Mouse (Mus musculus) limb, embryonic 12.5 days (tissue): Measurements from ENCODE around the gene Emp2. TPM values are rescaled to one million over a fixed set of nuclear protein-coding genes. Genes with fewer than 3 reads are reported as not detected.

Source experiments
- ATAC-seq: fragments of 200-750 bp; cut with Nextera tagmentation; 2 replicates; pipeline ENCODE4 v1.8.0; 2017; ENCODE audit warnings: low read depth, moderate TSS enrichment; ENCODE audit not compliant: insufficient number of reproducible peaks, insufficient read depth, low FRiP score, low TSS enrichment
- H3K27ac ChIP-seq: fragments of 300-500 bp; sonication (generic); 2 replicates; pipeline ENCODE4 v1.5.1; 2016; ENCODE audit warnings: mild to moderate bottlenecking, moderate library complexity
- H3K27me3 ChIP-seq: fragments of 300-500 bp; sonication (generic); 2 replicates; pipeline ENCODE4 v1.6.1; 2016; ENCODE audit warnings: mild to moderate bottlenecking, moderate library complexity
- H3K36me3 ChIP-seq: fragments of 300-500 bp; sonication (generic); 2 replicates; pipeline ENCODE4 v1.6.1; 2016; ENCODE audit warnings: mild to moderate bottlenecking, moderate library complexity
- H3K4me1 ChIP-seq: fragments of 300-500 bp; sonication (generic); replicated peaks from 2 replicates; pipeline ENCODE4 v1.6.1; 2016
- H3K4me2 ChIP-seq: fragments of 300-500 bp; sonication (generic); 2 replicates; pipeline ENCODE4 v1.6.1; 2016; ENCODE audit warnings: mild to moderate bottlenecking, moderate library complexity
- H3K4me3 ChIP-seq: fragments of 300-500 bp; sonication (generic); replicated peaks from 2 replicates; pipeline ENCODE4 v1.5.1; 2016; ENCODE audit warnings: mild to moderate bottlenecking
- H3K9ac ChIP-seq: fragments of 300-500 bp; sonication (generic); replicated peaks from 2 replicates; pipeline ENCODE4 v1.6.1; 2016; ENCODE audit warnings: mild to moderate bottlenecking, moderate library complexity
- H3K9me3 ChIP-seq: fragments of 300-500 bp; sonication (generic); 2 replicates; pipeline ENCODE4 v1.6.1; 2016; ENCODE audit warnings: mild to moderate bottlenecking, moderate library complexity
- WGBS: fragments of 180-500 bp; shearing (Covaris S2); methylation state at CpG from one replicate; pipeline ENCODE4 v1.1.7; 2016; 5-methylcytosine and 5-hydroxymethylcytosine counted together
- polyA plus RNA-seq: library from polyadenylated mRNA; unstranded; fragments of >200 nt; fragmentation: Nextera tagmentation; extraction: Ambion mirVana; gene quantifications from 2 replicates; pipeline ENCODE4 v1.2.1, GENCODE M21; 2016

Gene Emp2
- polyA plus RNA-seq, 1 experiment from 2014 or later, result 12.6 TPM

DNA sequence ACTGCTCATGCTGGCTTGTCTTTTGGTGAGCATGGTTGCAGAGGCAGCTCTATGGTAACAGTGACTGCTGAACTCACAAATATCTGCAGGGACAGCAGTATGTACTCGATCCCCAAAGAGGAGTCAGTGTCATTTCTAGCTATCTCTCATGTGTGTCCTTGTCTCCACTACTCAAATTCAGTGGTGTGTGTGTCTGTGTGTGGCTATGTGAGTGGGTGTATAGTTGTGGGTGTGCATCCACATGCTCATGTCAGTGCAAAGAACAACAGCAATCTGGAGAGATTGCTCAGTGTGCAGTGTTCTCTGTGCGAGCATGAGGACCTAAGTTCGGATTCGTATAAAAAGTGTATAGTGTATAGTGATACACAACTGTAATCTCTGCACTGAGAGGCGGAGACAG is 24.8 kb upstream of the Emp2 start:
- Histone ChIP-seq H3K4me2 (no peak overlapping the region), H3K4me3 (no peak overlapping the region), H3K27ac (no peak overlapping the region), H3K27me3 (no peaks in the 10 kb centered on the region; the same call in 1 of the 2 replicates), H3K36me3 (no peaks in the 10 kb centered on the region), H3K4me1 (peaks cover 8% of the 10 kb centered on the region), H3K9ac (no peak overlapping the region), H3K9me3 (peaks cover 5% of the 10 kb centered on the region)
- ATAC-seq, result no peak
- WGBS, result 93% methylated on average over 5 of the region's 5 CpGs

DNA sequence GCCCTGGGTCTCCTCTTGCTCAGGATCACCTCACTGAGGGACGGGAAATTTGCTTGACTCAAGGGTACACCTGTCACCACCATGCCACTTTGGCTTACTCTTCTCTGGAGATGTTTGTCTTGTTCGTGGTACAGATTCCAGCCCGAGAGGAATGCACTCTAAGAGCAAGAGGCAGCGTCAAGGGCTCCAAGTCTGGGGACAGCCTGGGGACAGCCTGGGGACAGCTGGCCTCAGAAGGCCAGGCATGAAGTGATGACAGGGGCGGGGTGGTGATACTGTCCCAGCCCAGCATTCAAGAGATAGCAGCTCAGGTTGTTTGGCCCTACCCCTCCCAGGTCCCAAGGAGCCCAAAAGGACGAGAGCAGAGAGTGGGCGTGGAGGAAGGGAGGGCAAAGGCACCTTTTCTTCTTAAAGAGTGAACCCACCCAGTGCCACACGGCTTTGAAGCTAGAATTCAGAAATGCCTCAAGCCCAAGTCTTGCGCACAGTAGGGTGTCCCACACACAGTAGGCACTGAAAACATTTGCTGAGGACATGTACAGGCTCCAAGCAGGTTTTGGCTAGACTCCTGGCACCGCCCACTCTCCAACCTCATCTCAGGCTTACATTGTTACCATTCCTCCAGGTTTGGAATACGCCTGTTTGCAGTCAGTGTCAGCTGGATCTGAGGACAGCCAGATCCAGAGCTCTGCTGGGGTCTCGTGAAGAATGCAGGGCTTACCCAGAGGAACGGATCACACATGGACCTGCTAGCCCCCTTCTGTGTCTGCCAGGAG is 23.8 kb upstream of the Emp2 start:
- H3K36me3 ChIP-seq, result no peaks in the 10 kb centered on the region
- H3K4me3 ChIP-seq, result no peak overlapping the region
- WGBS, result 73% methylated on average over 13 of the region's 13 CpGs
- H3K9me3 ChIP-seq, result peaks cover 5% of the 10 kb centered on the region
- H3K27me3 ChIP-seq, result no peaks in the 10 kb centered on the region
- ATAC-seq, result no peak
- H3K27ac ChIP-seq, result no peak overlapping the region
- H3K9ac ChIP-seq, result no peak overlapping the region
- no peak overlapping the region for H3K4me2 ChIP-seq
- H3K4me1 ChIP-seq, result peaks cover 8% of the 10 kb centered on the region

DNA sequence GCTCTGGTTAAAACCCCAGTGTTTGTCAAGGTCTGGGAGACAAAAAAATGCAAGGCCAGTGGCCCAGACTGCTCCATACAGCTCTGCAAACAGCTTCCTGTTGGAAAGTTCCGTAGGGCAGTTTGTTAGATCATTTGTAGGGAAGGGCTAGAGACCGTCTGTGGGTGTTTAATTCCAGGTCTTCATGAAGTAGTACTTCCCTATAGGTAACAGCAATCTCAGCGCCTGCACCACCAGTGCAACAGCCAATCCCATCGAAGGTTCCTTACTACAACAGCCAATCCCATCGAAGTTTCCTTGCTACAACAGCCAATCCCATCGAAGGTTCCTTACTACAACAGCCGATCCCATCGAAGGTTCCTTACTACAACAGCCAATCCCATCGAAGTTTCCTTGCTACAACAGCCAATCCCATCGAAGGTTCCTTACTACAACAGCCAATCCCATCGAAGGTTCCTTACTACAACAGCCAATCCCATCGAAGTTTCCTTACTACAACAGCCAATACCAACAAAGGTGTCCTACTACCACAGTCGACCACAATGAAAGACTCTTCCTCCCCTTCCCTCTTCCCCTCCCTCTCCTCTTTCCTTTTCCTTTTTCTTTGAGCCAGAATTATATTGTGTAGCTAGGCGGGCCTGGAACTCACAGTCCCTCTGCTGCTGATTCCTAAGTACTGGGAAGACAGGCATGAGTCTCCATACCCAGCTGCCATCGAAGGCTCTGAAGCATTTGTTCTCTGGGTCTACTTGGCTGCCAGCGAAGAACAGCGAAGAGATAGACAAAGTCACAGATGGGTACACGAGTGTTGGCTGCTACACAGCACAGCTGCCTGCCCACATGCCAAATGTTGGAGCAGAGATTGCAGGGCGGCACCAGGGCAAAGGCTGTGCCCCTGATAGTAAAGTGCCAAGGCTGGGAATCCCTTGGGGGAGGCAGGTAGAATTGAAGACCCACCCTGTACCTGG is 23.0 kb upstream of the Emp2 start:
- H3K27ac ChIP-seq, result no peak overlapping the region
- H3K4me2 ChIP-seq, result no peak overlapping the region
- H3K9ac ChIP-seq, result no peak overlapping the region
- no peak for ATAC-seq
- H3K27me3 ChIP-seq, result no peaks in the 10 kb centered on the region
- WGBS, result 92% methylated on average over 19 of the region's 19 CpGs
- H3K4me3 ChIP-seq, result no peak overlapping the region
- H3K36me3 ChIP-seq, result no peaks in the 10 kb centered on the region
- peaks cover 5% of the 10 kb centered on the region for H3K9me3 ChIP-seq
- H3K4me1 ChIP-seq, result peaks cover 6% of the 10 kb centered on the region

DNA sequence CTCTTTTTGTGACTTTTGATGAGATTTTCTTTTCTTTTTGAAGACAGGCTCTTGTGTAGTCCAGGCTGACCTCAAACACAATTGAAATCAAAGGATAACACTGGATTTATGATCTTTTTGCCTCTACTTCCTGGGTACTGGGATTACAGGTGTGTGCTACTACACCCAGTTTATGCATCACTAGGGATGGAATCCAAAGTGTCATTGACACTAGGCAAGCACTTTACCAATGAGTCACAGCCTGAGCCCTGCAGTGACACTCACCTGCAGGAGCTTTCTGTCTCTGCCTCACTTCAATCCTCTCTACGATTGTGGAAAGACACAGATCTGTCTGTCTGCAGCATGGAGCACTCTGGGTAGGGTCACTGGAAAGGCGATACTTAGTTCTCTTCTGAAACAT is 22.2 kb upstream of the Emp2 start:
- WGBS, result 89% methylated on average over 2 of the region's 2 CpGs
- ATAC-seq, result no peak
- H3K27ac ChIP-seq, result no peak overlapping the region
- no peaks in the 10 kb centered on the region for H3K4me1 ChIP-seq
- no peak overlapping the region for H3K9ac ChIP-seq
- H3K9me3 ChIP-seq, result peaks cover 5% of the 10 kb centered on the region
- H3K36me3 ChIP-seq, result no peaks in the 10 kb centered on the region
- no peak overlapping the region for H3K4me2 ChIP-seq
- H3K27me3 ChIP-seq, result no peaks in the 10 kb centered on the region
- no peak overlapping the region for H3K4me3 ChIP-seq

DNA sequence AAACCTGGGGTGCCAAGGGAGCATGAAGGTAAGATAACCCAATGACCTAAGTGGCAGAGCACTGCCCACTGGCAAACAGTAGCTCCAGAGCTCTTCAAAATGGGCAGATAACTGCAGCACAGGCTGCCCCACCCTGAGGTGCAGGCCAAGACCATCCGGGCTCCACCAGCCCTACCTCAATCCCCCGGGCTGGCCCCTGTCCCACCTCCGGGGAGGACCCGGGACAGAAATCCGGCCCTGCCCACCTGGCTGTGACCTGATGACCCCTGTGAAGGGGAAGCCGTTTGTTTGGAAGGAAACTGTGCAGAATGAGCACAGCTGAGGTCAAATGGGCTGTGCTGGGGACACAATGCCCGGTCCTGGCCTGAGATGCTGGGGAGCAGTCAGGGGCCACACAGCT is 19.0 kb upstream of the Emp2 start:
- Histone ChIP-seq H3K4me2 (no peak overlapping the region), H3K27ac (no peak overlapping the region), H3K9ac (no peak overlapping the region), H3K36me3 (no peaks in the 10 kb centered on the region), H3K4me3 (no peak overlapping the region), H3K27me3 (no peaks in the 10 kb centered on the region), H3K4me1 (peaks cover 7% of the 10 kb centered on the region), H3K9me3 (no peaks in the 10 kb centered on the region)
- ATAC-seq, result no peak
- 37% methylated on average over 7 of the region's 7 CpGs for WGBS

DNA sequence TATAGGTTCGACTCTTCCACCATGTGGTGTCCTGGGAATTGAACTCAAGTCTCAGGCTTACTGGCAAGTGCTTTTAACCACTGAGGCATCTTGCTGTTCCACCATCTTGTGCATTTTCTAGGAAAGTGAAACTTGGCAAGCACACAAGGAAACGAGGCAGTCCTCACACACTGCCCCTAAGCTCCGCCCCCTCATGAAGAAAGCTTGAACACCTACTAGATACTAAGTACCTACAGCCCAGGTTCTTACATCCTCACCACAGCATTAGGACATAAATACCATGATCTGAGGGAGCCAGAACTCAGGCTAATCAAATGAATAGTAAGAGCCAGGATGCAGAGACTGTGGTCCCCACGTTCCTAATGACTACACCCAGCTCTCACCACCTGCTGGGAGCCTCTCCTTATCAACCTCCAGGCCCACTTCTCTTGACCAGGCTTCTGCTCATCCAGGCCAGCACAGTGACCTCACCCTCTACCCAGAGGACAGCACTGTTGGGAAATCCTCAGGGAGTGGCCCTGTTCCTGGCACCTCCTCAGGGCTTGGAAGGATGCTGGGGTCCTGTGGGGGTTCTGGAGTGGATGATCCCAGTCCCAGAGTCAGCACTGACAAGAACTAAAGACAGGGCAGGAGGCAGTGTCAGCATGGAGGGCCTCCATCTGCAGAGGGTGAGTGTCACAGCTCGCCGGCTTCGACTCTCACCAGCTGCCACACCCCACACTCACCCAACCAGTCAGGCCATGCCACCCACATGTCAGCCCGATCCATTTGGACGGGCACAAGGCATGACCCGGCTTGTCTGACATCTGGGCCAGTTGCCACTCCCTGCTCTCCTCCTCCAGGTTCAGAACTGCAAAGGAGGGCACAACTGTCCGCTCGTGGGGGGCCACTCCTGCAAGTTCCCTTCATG is 17.1 kb upstream of the Emp2 start:
- peaks cover 12% of the 10 kb centered on the region for H3K4me1 ChIP-seq
- H3K36me3 ChIP-seq, result no peaks in the 10 kb centered on the region
- H3K4me3 ChIP-seq, result no peak overlapping the region
- no peaks in the 10 kb centered on the region for H3K9me3 ChIP-seq
- H3K9ac ChIP-seq, result no peak overlapping the region
- no peaks in the 10 kb centered on the region for H3K27me3 ChIP-seq
- no peak overlapping the region for H3K27ac ChIP-seq
- WGBS, result 76% methylated on average over 12 of the region's 12 CpGs
- no peak overlapping the region for H3K4me2 ChIP-seq
- ATAC-seq, result no peak

DNA sequence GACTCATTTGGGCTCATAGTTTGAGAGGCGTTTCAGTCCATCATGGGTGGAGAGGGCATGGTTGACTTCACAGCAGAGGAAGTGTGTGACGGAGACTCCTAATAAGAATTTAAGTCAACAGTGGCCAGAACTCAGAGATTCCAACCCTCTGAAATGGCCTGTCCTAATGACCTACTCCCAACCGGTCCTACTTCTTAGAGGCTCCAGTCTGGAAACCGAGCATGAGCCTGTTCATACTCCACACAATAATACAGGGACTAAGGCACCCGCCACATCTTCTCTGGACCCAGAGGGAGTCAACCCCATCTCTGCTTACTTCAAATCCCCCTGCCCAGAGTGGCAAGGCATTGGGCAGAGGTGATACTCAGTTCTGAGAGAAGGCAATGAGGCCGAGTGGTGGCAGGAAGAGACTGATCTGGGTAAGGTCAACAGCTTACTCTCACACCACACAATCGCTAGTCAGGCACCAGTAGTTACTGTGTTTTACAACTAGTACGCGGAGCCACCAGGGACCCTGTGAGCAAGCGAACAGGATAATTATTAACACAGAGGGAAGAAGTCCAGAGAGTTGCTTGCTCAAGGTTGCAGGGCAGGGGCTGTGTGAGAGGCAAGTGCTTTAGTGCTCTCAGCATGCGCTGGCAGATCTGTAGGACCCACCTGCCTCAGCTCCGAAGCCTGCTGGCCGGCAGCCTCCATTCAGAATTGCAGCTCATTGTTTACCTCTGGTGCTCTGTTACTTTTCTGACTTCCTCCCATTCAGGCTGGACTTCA is 14.0 kb upstream of the Emp2 start:
- Histone ChIP-seq H3K36me3 (no peaks in the 10 kb centered on the region), H3K9me3 (no peaks in the 10 kb centered on the region), H3K27ac (0 out of 2 replicates have a peak overlapping the region, but pooled peaks have one; percentile 23), H3K4me1 (peaks cover 12% of the 10 kb centered on the region), H3K27me3 (no peaks in the 10 kb centered on the region), H3K9ac (no peak overlapping the region), H3K4me3 (no peak overlapping the region), H3K4me2 (no peak overlapping the region)
- ATAC-seq, result no peak
- 50% methylated on average over 13 of the region's 13 CpGs for WGBS

DNA sequence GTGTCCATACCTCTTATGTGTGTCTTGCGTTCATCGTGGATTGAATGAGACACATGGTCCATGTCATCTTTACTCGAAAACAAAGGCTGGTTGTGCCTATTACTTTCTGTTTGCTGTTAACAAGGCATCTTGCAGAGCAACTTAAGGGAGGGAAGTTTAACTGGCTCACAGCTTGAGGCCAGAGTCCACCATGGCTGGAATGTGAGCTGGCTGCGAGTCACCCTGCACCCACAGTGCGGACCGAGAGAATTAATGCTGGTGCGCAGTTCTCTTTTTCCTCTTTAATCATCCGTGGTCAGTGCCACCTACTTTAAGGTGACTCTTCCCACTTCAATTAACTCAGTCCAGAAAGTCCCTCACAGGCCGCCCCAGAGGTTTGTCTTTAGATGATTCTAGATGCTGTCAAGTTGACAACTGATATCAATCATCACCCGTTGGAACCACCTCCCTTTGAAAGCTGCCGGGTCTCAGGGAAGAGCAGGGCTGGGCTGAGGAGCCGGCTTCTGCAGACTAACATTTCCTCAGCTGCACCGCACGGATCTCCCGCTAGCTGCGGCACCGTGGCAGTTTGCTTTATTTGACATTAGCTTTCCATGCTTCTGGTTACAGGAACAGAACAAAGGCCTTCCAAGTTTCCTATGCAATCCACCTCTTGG is 6.3 kb upstream of the Emp2 start:
- WGBS, result 47% methylated on average over 17 of the region's 17 CpGs
- Histone ChIP-seq H3K36me3 (no peaks in the 10 kb centered on the region), H3K4me1 (peaks cover 19% of the 10 kb centered on the region), H3K4me3 (no peak overlapping the region), H3K27me3 (no peaks in the 10 kb centered on the region), H3K9me3 (no peaks in the 10 kb centered on the region), H3K27ac (no peak overlapping the region), H3K9ac (no peak overlapping the region), H3K4me2 (no peak overlapping the region)
- ATAC-seq, result no peak

DNA sequence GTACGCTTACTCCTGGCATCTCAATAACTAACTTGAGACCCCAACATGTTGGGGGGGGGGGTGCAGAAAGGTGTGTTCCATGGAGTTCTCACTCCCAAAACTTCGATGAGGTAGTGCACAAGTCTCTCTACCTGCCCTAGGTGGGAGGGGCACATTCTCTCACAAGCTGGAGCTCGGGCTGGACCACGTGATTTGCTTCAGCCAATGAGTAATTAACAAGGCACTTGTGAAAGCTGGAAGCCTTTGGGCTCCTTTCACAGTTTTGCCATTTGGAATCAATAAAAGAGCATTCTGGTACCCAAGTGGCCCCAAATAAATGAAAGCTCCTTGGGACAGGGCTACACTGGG is 3.4 kb upstream of the Emp2 start:
- WGBS, result 47% methylated on average over 4 of the region's 4 CpGs
- Histone ChIP-seq H3K4me3 (no peak overlapping the region), H3K4me2 (no peak overlapping the region), H3K36me3 (no peaks in the 10 kb centered on the region), H3K4me1 (peaks cover 29% of the 10 kb centered on the region), H3K9me3 (no peaks in the 10 kb centered on the region), H3K27me3 (peaks cover 15% of the 10 kb centered on the region), H3K9ac (no peak overlapping the region), H3K27ac (peak overlapping the region; percentile 31; the same call in 1 of the 2 replicates)
- no peak for ATAC-seq
